Mouse (Mus musculus) testis, adult 2 months (tissue): ENCODE data around the gene Mcur1.

Source experiments
- CTCF ChIP-seq: fragments of 200-500 bp; IDR thresholded peaks from 2 replicates; pipeline ENCODE4 v1.5.1; 2012; ENCODE audit warnings: low read depth, mild to moderate bottlenecking, inconsistent platforms, low read length, moderate library complexity; ENCODE audit not compliant: control insufficient read depth, insufficient read depth, insufficient replicate concordance
- POLR2A ChIP-seq: fragments of 200-500 bp; IDR thresholded peaks from 2 replicates; pipeline ENCODE4 v1.6.1; 2012; ENCODE audit warnings: low read depth, mild to moderate bottlenecking, inconsistent platforms, low read length, moderate library complexity; ENCODE audit not compliant: control insufficient read depth

GRCm38 (mm10) chr13:43600967-43601366, 41.0 kb upstream of the Mcur1 start:
- TF ChIP-seq POLR2A (no peak), CTCF (no peak)
